Mouse (Mus musculus) kidney, postnatal 14 days (tissue): ENCODE data around the gene Vil1.

Source experiments
- DNase-seq: peaks from one replicate; pipeline ENCODE4 v3.0.0; 2022; ENCODE audit warnings: mixed read lengths

The Vil1 gene

DNA sequence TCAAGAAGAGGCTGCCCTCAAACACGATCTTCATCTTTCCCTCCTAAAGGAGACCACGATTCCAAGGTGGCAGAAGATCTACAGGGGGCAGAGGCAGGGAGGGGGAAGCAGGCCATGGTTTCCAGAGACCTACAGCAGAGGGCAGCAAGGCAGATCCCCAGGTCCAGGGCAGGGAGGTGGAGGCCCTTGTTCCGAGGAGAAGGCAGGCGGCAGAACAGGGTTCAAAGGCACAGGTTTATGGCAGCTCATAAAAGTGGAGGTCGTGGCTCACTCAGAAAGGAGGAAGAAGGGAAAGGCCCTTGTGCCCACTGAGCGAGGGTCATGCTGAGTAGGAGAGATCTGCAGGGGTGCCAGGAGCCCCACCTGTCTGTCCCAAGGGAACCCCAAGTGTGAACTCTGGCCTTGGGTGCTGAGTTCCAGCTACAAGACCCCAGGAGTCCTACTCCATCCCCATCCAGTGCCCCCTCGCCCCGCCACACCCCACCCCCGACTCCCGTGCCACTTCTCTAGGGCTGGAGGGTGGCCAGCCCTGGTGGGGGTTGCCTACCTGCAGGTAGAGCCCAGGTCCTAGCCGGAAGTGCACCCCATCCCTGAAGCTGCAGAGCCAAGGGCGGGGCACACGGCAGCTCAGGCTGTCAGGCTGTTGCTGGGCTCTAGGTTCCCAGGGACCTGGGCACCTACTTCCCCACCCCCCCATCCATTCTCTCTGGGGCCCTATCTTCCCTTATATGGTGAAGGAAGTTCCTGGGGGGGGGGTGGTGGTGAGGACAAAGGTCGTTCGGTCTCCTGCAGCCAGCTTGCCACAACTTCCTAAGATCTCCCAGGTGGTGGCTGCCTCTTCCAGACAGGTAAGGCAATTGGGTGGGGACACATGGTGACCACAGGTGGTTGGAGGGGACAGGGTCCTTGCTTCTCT lies at the start of gene Vil1:
TSS of gene Vil1 (plus strand) at position 788 of the 916 bp plus-strand sequence.
- DNase-seq = peak; percentile 60

DNA sequence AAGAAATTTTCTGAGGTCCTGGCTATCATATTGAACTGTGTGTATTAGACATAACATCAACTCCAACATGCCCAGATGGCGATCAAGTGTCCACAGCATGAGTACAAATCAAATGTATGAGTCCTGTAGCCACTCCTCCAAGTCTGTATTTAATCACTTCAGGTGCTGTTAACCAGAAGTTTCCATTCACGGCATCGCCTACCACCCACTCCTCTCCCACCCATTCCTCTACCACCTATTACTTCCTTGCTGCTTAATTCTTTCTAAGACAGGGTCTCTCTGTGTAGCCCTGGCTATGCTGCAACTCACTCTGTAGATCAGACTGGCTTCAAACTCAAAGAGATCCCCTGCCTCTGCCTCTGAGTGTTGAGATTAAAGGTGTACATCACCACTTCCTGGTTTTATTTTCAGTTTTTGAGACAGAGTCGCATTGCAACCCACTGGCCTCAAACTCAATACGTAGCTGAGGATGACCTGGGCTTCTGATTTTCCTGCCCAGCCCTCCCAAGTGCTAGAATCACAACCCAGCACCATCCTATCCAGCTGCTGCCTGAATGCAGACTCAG lies 49.1 kb upstream of the Vil1 start:
- DNase-seq = no peak

DNA sequence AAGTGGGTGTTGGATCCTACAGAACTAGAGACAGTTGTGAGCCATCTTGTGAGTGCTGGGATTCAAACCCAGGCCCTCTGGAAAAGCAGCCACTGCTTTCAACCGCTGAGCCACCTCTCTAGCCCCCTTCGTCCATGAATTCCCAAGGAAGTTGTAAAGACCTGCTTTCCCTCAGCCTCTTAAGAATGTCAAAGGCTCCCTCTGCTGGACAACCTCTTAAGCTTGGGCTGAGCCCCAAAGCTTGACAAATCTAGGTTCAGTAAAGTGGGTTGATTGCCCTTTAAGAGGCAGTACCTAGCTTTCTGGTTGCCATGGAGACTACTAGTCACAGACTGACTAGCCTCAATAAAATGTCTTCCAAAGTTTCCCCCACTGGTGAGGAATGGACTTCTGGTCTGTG lies 47.4 kb upstream of the Vil1 start, which contains the start of gene Catip:
TSS of gene Catip (plus strand) at position 297 of the 400 bp plus-strand sequence.
- peak; percentile 85 for DNase-seq

DNA sequence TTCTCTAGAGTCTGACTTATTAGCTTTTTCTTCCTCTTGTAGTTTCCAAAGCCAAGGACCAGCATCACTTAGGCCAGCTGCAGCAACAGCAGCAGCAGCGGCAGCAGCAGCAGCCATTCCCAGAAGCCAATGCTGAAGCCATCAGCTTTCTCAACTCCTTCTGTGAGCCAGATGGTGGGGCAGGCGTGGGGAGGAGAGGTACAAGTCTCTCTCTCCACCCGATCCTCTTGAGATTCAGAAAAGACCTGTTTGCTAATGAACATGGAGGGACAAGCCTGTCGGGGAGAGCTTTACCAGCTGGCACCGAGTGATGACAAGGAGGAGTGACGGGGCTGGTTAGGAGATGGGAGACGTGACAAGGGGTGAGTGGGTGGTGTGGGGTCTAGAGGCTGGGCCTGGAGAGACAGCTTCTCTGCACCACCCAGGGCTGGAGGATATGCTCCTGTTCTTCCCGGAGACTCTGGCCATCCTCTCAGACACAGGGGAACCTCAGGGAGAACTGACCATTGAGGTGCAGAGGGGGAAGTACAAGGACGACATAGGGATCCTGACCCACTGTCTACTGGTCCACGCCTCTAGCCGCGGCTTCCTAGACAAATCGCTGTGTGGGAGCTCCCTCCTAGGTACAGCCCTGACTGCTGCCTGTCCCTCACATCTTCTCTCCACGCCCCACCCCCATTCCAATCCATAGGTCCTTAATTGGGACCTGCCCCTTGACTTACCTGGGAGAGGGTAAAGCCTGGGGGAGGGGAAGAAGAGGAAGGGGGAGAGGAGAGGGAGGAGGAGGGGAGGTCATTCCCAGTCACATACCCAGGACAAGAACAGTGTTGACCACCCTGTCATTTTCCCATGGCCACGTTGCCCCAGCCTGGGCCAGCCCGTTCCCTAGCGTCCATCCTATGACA lies 46.6 kb upstream of the Vil1 start:
- DNase-seq = no peak

DNA sequence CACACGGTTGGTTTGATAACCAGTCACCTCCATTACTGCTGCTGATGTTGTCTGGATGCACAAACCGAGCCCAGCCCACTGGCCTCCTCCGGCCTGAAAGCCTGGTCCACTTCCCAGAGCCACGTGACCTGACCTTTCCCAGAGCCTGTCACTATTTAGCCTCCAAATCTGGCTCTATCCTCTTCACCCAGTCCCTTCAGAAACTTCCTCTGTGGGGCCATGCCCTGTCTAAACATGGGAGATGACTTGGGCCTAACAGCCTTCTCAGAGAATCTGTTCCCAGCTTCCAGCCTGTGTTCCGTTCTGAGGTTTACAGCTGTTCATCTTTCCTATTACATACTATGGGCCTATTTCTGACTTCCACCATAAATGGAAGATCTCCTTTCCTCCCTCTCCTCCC lies 45.7 kb upstream of the Vil1 start:
- DNase-seq = no peak

DNA sequence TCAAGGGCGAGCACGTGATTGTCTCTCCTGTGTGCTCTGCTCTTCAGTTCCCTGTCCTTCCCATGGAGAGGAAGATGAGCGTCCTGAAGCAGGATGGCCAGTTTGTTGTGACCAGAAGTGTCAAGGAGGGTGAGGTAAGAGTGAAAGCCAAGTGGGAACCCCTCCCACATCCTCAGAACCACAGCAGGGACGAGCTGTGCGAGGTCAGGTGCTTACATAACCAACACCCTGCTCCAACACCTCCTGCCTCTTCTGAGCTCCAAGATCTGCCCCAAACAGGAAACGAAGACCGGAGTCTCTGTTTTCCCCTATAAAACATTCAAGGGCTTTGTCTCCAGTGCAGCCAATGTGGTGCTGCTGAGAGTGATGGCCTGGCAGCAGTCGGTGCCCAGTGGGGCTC lies 44.9 kb upstream of the Vil1 start:
- no peak for DNase-seq

DNA sequence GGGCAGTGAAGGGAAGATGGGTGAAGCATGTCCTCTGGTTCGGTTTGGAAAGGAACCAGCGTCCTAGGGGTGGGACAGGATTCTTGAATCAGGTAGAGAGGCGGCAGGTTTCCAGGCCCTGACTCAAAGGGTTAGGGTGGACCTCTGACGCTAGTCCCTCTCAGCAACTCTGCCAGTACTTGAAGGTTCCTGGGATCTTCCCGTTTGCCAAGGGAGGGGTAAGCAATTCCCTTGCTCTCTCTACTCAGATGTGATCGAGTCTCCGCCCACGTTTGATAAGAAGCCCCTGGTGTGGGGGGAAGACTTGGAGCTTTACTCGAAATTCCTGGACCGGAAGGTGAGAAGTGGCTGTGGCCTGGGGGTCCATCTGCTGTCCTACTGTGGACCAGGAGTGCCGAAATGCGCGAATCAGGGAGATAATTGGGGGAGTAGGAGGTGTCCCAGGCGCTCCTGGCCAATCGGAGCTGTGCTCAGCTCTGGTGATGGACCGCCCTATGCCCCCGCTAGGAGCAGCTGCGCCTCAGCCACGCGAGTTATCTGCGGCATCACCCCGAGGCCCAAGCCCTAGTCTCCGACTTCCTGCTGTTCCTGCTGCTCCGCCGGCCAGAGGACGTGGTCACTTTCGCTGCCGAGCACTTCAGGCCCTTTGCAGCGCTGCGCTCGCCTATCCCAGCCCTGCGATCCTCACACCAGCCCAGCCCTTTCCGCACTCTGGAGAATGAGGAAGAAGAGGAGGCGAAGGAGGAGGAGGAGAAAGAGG lies 41.1 kb upstream of the Vil1 start:
- peak; percentile 65 for DNase-seq

DNA sequence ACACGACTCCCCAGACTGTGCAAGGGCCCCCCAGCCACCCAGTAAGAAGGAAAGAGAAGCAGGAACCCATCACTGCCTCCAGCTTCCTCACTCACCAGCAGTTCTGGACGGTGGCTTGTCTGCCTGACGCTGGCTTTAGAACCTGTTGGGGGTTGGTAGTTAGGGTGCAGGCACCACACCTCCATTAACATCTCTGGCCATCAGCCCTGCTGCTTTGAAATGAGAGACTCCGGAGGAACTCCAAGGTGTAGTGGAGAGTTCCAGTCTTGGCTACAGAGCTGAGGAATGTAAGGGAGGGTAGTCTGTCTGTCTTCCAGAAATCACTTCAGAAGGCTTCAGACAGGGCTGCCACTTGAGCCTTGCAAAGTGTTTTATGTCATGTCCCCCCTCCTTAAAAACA lies 39.1 kb upstream of the Vil1 start:
- DNase-seq = no peak

DNA sequence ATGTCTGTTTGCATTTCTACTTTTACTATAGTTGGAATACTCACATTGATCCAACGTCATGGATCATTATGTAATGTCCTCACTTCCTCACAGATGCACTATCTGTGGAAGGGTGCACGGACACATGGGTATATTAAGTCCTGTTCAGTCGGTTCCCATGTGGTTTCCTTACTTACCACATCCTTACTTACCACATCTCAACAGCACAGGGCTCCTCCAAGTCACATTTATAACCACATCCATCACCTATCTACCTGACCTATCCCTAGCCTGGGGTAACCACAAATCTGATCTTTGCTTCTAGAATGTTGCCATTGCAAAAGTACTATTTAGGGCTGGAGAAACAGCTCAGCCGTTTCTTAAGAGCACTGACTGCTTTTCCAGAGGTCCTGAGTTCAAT lies 35.8 kb upstream of the Vil1 start:
- DNase-seq = no peak

DNA sequence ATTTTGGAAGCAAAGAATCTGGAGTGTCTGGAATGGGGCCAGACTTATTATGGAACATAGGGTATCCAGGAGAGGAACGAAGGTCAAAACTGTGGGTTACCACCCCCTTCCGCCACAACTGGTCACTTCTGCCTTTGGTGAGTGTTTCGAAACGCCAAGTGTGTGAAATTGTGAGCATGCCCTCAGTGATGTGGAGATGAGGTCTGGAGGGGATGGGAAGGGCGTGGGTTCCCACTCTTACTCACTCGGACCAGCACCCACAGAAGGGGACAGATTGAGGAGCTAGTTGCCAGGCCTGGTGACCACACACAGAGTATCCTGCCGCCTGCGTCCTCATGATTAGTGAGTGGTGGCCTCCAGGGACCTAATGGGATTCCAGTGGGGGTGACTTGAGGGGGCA lies 34.2 kb upstream of the Vil1 start, which contains the start of gene Slc11a1:
TSS of gene Slc11a1 (plus strand) at position 216 of the 400 bp plus-strand sequence.
- DNase-seq = no peak

DNA sequence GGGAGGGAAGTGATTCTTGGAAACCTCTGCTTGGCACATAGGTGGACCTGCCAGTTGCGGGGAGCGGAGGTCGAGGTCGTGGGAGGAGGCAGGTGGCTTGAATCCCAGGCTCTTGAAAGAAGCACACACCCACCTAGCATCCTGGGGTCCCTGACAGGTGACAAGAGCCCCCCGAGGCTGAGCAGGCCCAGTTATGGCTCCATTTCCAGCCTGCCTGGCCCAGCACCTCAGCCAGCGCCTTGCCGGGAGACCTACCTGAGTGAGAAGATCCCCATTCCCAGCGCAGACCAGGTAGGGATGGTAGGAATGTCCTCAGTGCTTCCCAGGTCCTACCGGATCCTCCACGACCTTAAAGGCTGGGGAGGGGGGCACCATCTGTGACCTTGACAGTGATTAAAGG lies 33.6 kb upstream of the Vil1 start:
- no peak for DNase-seq

DNA sequence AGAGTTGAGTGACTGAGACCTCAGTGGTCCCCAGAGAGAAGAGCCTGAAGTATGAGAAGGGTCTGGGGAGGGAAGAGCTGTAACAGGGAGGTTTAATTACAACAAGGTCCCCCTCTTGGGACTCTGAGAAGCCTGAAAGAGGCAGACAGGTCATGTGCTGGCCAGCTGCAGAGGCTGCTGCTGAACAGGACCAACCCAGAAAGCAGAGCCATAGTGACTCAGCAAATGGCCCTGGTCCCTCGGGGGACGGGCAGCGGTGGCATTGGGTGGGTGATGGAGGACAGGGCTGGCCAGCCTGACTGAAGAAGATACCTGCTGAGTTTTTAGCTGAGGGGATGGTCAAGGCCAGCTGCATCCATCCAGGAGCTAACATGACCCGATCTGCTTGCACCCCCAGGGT lies 32.8 kb upstream of the Vil1 start:
- DNase-seq = no peak

DNA sequence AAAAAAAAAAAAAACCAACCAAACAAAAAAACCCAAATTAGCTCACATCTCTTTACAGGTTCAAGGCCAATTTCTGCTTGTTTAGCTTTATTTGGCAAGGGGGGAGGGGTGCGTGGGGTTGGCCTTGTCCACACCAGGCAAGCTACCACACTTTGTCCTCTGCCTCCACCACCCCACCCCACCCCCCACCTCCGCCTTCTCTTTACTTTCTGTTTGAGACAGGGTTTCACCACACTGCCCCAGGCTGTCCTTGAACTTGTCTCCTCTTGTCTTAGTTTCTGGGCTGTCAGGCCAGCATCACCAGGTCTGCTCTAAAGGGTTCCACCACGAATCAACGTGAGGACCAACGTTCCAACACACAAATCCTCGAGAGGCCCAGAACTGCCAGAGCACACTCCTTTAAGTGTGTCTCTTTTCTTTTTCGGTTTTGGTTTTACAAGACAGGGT lies 30.1 kb upstream of the Vil1 start:
- DNase-seq = no peak

DNA sequence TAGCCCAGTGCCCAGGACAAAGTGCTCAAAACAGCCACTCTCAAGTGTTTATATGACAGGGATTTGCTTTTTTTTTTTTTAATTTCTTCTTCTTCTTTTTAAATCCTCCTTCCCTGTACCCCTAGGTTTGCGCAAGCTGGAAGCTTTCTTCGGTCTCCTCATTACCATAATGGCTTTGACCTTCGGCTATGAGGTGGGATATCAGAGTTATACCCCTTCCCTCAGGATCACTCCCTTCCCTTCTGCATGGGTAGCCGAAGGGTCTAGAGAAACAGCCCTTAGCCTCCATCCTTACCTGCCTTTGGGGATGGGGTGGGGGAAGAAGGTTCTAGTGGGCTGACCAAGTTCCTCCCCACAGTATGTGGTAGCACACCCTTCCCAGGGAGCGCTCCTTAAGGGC lies 28.7 kb upstream of the Vil1 start:
- DNase-seq = no peak

DNA sequence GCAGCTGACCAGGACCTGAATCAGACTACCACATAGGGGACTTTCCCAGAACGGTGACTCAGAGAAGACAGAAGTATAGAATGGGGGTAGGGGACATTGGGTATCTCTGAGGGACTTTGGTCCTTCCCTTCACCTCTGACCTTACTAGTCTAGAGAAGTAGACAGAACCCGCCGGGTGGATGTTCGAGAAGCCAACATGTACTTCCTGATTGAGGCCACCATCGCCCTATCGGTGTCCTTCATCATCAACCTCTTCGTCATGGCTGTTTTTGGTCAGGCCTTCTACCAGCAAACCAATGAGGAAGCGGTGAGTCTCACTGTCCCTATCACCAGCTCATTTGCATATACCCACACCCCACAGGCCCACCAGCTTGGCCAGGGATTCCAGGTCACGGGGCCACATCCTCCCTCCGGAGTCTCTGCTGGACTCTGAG lies 27.6 kb upstream of the Vil1 start:
- no peak for DNase-seq

DNA sequence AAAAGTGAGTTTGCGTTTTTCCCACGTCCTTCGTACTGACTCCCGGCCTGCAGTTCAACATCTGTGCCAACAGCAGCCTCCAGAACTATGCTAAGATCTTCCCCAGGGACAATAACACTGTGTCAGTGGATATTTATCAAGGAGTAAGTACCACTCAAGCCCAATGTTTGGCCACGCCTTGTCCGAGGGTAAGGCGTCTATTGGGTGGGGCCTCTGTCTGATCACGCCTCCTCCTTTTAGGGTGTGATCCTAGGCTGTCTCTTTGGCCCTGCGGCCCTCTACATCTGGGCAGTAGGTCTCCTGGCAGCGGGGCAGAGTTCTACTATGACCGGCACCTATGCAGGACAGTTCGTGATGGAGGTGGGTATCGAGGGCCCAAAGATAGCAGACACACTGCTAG lies 25.8 kb upstream of the Vil1 start:
- no peak for DNase-seq

DNA sequence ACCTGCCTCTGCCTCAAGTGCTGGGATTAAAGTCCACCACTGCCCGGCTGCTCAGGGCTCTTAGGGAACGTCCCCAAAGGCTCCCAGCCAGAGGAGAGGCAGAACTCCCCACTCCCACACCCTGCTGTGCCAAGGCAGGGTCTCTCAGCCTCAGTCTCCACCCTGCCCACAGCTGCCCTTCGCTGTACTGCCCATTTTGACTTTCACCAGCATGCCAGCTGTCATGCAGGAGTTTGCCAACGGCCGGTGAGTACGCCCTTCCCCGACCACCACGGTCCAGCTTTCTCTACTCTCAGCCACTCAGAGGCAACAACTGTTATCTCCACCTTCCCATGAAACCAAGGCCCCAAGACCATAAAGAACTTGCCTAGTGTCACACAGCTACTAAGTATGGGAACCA lies 24.7 kb upstream of the Vil1 start:
- no peak for DNase-seq

DNA sequence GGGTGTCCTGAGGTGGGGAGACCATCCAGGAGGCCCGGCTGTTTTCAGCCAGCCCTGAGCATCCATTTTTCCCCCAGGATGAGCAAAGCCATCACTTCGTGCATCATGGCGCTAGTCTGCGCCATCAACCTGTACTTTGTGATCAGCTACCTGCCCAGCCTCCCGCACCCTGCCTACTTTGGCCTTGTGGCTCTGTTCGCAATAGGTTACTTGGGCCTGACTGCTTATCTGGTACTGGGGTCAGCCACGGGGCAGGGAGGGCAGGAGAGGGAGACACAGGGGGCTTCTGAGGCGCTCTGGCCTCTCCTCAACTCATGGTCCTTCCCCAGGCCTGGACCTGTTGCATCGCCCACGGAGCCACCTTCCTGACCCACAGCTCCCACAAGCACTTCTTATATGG lies 24.1 kb upstream of the Vil1 start:
- no peak for DNase-seq

DNA sequence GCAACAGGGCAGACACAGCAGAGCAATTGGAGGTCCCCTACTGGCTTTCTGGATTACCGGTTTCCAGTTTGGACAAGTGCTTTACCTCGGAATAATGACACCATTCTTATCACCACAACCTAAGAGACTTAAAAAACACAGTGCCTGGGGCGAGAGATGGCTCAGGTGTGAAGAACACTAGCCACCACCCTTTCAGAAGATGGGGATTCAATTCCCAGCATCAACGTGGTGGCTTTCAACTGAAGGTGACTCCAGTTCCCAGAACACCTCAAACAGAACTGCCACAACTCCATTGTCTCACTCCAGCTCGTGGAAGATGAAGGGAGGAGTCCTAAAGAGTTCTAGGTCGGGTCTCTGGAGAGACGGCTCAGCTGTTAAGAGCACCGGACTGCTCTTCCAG lies 23.6 kb upstream of the Vil1 start:
- DNase-seq = no peak

DNA sequence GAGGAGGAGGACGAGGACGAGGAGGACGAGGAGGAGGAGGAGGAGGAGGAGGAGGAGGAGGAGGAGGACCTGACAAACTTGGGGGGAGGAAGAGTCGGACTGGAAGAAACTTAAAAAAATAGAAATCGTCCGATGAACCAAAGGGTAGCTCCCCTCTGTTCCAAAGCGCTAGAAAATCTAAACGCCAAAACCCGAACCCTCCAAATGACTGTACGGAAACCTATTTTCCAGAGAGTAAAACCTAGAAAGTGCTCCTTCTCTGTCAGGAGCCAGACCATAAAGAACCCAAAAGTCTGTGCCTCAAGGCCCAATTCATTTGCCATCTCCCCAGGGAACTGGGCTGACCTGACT lies 22.8 kb upstream of the Vil1 start:
- DNase-seq = no peak

DNA sequence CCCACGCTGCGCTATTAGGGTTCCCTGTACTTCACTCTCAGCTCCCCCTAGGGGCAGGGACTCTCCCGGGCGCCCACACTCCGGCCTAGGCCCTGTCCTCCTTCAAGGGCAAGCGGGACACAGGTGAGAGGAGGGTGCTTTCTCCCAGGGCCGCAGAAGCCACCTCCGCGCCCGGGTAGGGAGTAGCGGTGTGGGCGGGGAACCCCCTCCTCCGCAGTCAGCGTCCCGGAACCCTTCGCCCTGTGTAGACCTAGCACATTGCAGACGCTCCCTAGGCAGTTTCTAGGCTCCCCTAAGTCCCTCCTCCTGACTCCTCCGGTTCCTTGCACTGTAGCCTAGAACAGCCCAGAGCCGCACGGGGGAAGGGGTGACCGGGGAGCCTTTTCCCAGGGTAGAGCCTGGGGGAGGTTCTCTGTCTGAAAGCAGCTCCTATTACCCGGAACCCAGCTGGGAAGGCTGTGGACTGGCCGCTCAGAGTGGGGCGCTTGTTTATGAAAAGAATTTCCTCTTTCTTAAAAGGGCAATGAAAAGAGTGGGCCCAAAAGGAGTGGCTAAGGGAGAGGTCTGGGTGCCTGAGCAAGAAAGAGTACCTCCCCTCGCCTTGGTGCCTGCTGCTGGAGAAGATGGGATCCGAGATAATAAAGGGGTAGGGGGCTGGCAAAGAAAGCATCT lies 22.3 kb upstream of the Vil1 start:
- peak; percentile 96 for DNase-seq

DNA sequence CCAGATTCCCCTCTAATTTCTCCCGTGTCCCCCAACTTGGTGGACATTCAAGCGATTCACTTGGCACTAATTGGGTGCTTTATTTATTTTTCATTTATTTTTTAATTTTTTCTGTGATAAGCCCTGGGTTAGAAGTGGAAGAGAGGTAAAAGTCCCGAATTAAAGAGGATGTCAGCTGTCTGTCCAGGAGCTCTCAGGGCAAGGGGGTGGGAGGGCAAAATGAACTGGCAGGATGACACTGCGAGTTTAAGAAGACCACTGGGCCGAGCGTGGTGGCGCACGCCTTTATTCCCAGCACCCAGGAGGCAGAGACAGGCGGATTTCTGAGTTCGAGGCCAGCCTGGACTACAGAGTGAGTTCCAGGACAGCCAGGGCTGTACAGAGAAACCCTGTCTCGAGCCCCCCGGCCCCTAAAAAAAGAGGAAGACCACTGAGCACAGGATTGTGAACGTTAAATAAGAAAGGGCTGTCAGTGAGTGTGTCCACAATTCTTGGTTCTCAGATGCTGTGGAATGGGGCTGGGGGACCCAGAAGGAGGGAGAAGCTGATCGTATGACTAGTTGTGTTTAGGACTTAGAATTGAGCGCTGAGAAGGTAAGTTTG lies 21.7 kb upstream of the Vil1 start:
- DNase-seq = no peak
